Mouse (Mus musculus) liver, postnatal 0 days (tissue): ENCODE results near the gene Gm49027.

Experiments
- CTCF ChIP-seq: sonication (generic); IDR thresholded peaks from 2 replicates; pipeline ENCODE4 v1.5.1; 2016; ENCODE audit warnings: antibody characterized with exemption, low read depth
- EP300 ChIP-seq: IDR thresholded peaks from 2 replicates; pipeline ENCODE4 v1.6.1; 2016; ENCODE audit warnings: antibody characterized with exemption, low read depth, mild to moderate bottlenecking

GRCm38 (mm10) chr5:123512102-123512501 is 13.2 kb downstream of the Gm49027 start:
- TF ChIP-seq CTCF: no peak
- TF ChIP-seq EP300: no peak
